Mouse (Mus musculus) heart, embryonic 15.5 days (tissue): ENCODE results near the gene Exosc8. TPM values are rescaled to one million over a fixed set of nuclear protein-coding genes. Genes with fewer than 3 reads are reported as not detected.
A peak's percentile ranks its signal among the peaks of the same experiment; 100 is the strongest.
"Not testable (repeated sequence)": the region's sequence is repeated elsewhere in the genome, so short reads cannot be mapped to it uniquely, and the experiment has no call there.

Experiments used
- ATAC-seq: fragments of 200-750 bp; cut with Nextera tagmentation; replicated peaks from 2 replicates; pipeline ENCODE4 v1.8.0; 2017; ENCODE audit warnings: low read depth, moderate TSS enrichment; ENCODE audit not compliant: insufficient number of reproducible peaks, insufficient read depth, low FRiP score
- H3K27ac ChIP-seq: fragments of 300-500 bp; sonication (generic); 2 replicates; pipeline ENCODE4 v1.5.1; 2015; ENCODE audit warnings: mild to moderate bottlenecking, inconsistent platforms
- H3K27me3 ChIP-seq: fragments of 300-500 bp; sonication (generic); 2 replicates; pipeline ENCODE4 v1.6.1; 2015; ENCODE audit warnings: inconsistent platforms
- H3K36me3 ChIP-seq: fragments of 300-500 bp; sonication (generic); 2 replicates; pipeline ENCODE4 v1.6.1; 2015; ENCODE audit warnings: mild to moderate bottlenecking, inconsistent platforms
- H3K4me1 ChIP-seq: fragments of 300-500 bp; sonication (generic); replicated peaks from 2 replicates; pipeline ENCODE4 v1.6.1; 2015; ENCODE audit warnings: inconsistent platforms
- H3K4me2 ChIP-seq: fragments of 300-500 bp; sonication (generic); 2 replicates; pipeline ENCODE4 v1.6.1; 2015; ENCODE audit warnings: inconsistent platforms, mild to moderate bottlenecking, moderate library complexity
- H3K4me3 ChIP-seq: fragments of 300-500 bp; sonication (generic); 2 replicates; pipeline ENCODE4 v1.5.1; 2015; ENCODE audit warnings: mild to moderate bottlenecking, inconsistent platforms
- H3K9ac ChIP-seq: fragments of 300-500 bp; sonication (generic); 2 replicates; pipeline ENCODE4 v1.6.1; 2015; ENCODE audit warnings: mild to moderate bottlenecking, inconsistent platforms
- H3K9me3 ChIP-seq: fragments of 300-500 bp; sonication (generic); replicated peaks from 2 replicates; pipeline ENCODE4 v1.6.1; 2016; ENCODE audit warnings: inconsistent platforms
- WGBS: fragments of 180-500 bp; shearing (Covaris S2); methylation state at CpG from one replicate; pipeline ENCODE4 v1.1.7; 2015; ENCODE audit warnings: mixed read lengths; 5-methylcytosine and 5-hydroxymethylcytosine counted together
- polyA plus RNA-seq: library from polyadenylated mRNA; unstranded; fragments of >200 nt; fragmentation: Nextera tagmentation; extraction: Ambion mirVana; gene quantifications from 2 replicates; pipeline ENCODE4 v1.2.1, GENCODE M21; 2015

Gene Exosc8
- polyA plus RNA-seq, 1 experiment from 2014 or later: 61.5 TPM

DNA sequence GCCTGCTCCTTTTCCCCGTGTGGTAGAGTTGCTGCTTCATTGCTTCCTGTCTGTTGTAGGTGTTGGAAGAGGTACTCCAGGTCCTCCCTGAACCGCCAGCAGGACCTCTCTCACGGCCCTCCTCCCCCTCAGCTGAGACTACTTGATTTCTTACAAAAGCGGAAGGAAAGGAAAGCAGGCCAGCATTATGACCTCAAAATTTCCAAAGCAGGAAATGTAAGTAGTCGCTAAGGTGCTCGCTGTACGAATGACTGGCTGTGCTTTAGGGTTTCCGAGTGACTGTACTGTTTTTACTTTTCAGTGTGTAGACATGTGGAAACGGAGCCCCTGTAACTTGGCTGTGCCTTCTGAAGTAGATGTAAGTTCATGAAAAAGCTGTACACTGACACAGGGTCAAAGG, 26.2 kb downstream of the Exosc8 start:
- no peak overlapping the region for H3K4me3 ChIP-seq
- H3K4me2 ChIP-seq: no peak overlapping the region
- H3K27me3 ChIP-seq: no peaks in the 10 kb centered on the region
- no peaks in the 10 kb centered on the region for H3K4me1 ChIP-seq
- 67% methylated on average over 9 of the region's 9 CpGs for WGBS
- ATAC-seq: no peak
- H3K9me3 ChIP-seq: no peaks in the 10 kb centered on the region
- H3K36me3 ChIP-seq: peaks cover 84% of the 10 kb centered on the region
- no peak overlapping the region for H3K9ac ChIP-seq
- H3K27ac ChIP-seq: peak overlapping the region; percentile 9; the same call in 1 of the 2 replicates

DNA sequence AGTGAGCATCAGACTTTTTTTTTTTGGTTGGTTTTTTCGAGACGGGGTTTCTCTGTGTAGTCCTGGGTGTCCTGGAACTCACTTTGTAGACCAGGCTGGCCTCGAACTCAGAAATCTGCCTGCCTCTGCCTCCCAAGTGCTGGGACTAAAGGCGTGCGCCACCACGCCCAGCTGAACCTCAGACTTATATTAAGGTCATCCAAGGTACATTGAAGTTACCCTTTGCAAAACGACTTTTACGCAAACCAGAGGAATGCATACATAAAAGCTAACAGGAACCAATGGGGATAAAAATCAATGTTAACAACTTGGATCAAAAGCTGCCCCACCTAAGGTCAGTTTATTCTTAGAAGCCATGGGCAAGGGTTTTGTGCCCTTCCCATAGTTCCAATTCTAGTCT, 31.1 kb downstream of the Exosc8 start:
- H3K9ac ChIP-seq, H3K9me3 ChIP-seq, ATAC-seq, H3K27me3 ChIP-seq, H3K4me3 ChIP-seq, H3K27ac ChIP-seq, H3K4me2 ChIP-seq, H3K4me1 ChIP-seq: not testable (repeated sequence)
- 95% methylated on average over 8 of the region's 8 CpGs for WGBS
- H3K36me3 ChIP-seq: peaks cover 75% of the 10 kb centered on the region

DNA sequence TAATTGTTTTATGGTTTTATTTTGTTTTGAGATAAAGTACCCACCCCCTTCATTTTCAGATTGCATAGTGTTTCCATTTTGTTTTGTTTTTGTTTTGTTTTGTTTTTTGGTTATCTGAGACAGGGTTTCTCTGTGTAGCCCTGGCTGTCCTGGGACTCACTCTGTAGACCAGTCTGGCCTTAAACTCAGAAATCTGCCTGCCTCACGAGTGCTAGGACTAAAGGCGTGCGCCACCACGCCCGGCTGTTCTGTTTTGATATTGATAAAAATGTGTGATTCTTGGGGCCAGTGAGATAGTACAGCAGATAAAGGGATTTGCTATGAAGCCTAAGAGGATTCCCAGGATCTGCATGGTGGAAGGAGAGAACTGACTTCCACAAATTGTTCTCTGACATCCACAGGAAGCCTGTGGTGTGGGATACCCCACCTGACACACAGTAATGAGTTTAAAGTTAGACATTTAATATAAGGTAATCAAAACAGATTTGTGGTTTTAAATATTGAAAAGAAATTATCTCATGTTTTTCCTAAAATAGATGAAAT, 35.4 kb downstream of the Exosc8 start:
- peaks cover 66% of the 10 kb centered on the region for H3K36me3 ChIP-seq
- ATAC-seq: no peak
- whole genome bisulfite sequencing: 40% methylated on average over 5 of the region's 5 CpGs

DNA sequence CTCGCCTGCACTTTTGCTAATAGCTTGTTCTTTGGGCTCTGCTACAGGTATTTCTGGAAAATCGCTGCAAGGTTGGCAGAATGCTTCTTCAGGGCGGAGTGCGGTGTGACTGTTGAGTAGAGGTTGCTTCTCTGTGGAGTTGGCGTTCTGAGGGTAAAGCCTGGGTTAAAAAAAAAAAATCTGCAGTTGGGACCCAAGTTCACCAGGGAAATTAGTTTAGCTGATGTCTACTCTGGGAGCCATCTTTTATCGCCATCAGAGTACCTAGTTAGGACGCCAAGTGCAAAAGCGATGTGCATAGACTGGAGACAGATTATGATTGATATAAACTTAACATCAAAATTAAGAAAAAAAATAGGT, 42.2 kb downstream of the Exosc8 start:
- H3K4me3 ChIP-seq: peak overlapping the region; percentile 81
- peak; percentile 15; the same call in 1 of the 2 replicates for ATAC-seq

More for the DNA sequence above, 35.4 kb downstream of the Exosc8 start:
- Histone ChIP-seq H3K4me3 (no peak overlapping the region), H3K4me1 (no peaks in the 10 kb centered on the region), H3K27me3 (no peaks in the 10 kb centered on the region), H3K4me2 (no peak overlapping the region), H3K9ac (no peak overlapping the region), H3K27ac (no peak overlapping the region), H3K9me3 (no peaks in the 10 kb centered on the region)

DNA sequence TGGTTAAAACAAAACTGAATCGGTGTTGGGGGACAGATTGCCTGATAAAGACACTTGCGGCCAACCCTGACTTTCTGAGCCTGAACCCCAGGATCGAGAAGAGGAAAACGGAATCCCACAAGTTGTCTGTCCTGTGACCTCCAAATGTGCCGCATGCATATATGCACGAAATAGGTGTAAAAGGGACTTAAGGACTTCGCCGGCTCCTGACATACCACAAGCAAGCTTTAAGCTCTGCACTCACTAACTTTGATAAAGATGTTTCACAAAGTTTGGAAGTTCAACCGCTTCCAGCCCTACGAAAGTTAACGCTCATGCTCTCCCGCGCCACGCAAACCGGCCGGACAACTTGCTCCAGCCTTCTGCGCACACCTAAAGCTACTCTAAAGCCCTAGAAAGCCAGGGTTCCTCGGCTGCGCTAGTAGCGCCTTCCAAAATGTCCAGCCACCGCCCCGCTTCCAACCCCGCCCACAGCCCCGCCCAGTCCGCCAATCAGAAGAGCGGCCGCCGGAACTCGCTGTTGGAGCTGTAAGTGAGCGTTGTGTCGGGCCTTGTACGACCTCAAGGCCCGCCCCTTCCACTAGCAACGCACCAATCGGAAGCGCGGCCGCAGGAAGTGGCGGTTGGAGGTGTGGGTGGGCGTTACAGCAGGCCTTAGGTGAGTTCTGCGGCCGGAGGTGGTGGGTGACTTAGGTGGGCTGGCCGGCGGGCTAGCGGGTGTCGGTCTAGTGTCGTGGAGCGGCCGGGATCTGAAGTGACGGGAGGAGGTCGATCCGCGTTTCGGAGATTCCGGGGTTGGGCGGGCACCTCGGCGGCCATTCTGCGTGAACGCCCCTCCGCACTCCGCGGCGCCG, 42.8 kb downstream of the Exosc8 start, which contains the start of gene Supt20:
Gene Supt20, plus strand, starts transcription at position 606 of the 854 bp plus-strand sequence.
- under 1% methylated on average over 65 of the region's 65 CpGs for WGBS
- H3K4me3 ChIP-seq: peak within 1 kb of the TSS; percentile 81
- no peaks in the 10 kb centered on the region for H3K9me3 ChIP-seq
- peak within 1 kb of the TSS; percentile 91 for H3K27ac ChIP-seq
- H3K36me3 ChIP-seq: peaks cover 20% of the 10 kb centered on the region
- H3K4me1 ChIP-seq: peaks cover 3% of the 10 kb centered on the region; the same call in 1 of the 2 replicates
- ATAC-seq: peak; percentile 99
- H3K27me3 ChIP-seq: no peaks in the 10 kb centered on the region
- H3K4me2 ChIP-seq: peak within 1 kb of the TSS; percentile 63
- H3K9ac ChIP-seq: peak within 1 kb of the TSS; percentile 70

More for the DNA sequence above, 42.2 kb downstream of the Exosc8 start:
- Histone ChIP-seq H3K9me3 (no peaks in the 10 kb centered on the region), H3K27me3 (no peaks in the 10 kb centered on the region), H3K9ac (peak overlapping the region; percentile 70), H3K4me2 (peak overlapping the region; percentile 63), H3K27ac (peak overlapping the region; percentile 91), H3K4me1 (peaks cover 3% of the 10 kb centered on the region; the same call in 1 of the 2 replicates), H3K36me3 (peaks cover 23% of the 10 kb centered on the region)
- 0% methylated on average over 8 of the region's 8 CpGs for WGBS

DNA sequence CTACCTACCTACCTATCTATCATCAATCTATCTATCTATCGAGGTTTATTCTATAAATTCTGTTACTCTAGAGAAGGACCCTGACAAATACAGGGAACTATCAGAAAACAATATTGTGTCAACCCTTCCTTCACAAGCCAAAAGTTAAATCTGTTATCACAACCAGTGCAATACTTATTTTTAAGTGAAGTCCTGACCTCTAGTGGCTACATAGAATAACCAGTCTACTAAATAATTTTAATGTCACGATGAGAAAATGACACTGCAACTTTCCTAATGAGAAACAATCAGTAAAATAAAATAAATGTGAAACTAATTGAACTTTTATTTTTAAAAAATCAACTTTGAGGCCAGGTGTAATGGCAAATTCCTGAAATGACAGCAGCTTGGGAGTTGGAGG, 46.1 kb downstream of the Exosc8 start:
- WGBS: 27% methylated on average over 2 of the region's 2 CpGs

DNA sequence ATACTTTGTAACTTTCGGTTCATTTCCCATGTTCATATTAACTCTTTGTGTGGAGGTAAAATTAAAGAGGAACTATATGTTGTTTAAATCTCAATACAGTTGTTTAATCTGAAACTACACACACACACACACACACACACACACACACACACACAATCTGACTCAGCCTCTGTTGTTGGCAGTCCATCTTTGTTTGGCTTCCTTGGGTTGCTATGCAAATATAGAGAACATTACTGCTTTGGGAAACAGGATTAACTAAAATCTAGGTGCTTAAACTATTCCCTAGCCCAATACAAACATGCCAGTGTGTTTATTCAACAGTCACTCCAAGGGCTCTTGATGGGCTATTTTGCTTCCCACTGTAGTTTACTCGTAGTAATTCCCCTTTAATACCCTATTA, 47.9 kb downstream of the Exosc8 start:
- Histone ChIP-seq H3K4me3 (no peak overlapping the region), H3K27ac (no peak overlapping the region), H3K9me3 (no peaks in the 10 kb centered on the region), H3K27me3 (no peaks in the 10 kb centered on the region), H3K9ac (no peak overlapping the region), H3K36me3 (no peaks in the 10 kb centered on the region), H3K4me2 (no peak overlapping the region), H3K4me1 (no peaks in the 10 kb centered on the region)
- 64% methylated on average over 2 of the region's 2 CpGs for WGBS
- no peak for ATAC-seq

More for the DNA sequence above, 46.1 kb downstream of the Exosc8 start:
- no peak overlapping the region for H3K27ac ChIP-seq
- H3K4me1 ChIP-seq: no peaks in the 10 kb centered on the region
- no peak overlapping the region for H3K9ac ChIP-seq
- H3K36me3 ChIP-seq: no peaks in the 10 kb centered on the region
- no peak overlapping the region for H3K4me2 ChIP-seq
- no peak overlapping the region for H3K4me3 ChIP-seq
- H3K9me3 ChIP-seq: no peaks in the 10 kb centered on the region
- H3K27me3 ChIP-seq: no peaks in the 10 kb centered on the region
- ATAC-seq: no peak

DNA sequence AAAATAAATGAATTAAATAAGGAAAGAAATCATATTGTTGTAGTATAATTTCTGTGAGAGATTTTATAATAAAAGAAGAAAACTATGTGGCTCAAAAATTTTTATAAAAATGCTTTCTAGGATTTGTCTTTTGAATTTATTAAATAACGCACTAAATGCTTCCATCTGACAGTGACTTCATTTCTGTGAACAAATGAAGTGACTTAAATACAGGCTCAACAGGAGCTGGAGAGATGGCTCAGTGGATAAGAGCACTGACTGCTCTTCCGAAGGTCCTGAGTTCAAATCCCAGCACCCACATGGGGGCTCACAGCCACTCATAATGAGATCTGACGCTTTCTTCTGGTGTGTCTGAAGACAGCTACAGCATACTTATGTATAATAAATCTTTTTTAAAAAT, 50.0 kb downstream of the Exosc8 start:
- Histone ChIP-seq H3K9me3 (no peaks in the 10 kb centered on the region), H3K36me3 (no peaks in the 10 kb centered on the region), H3K9ac (no peak overlapping the region), H3K4me3 (no peak overlapping the region), H3K27ac (no peak overlapping the region), H3K4me2 (no peak overlapping the region), H3K4me1 (no peaks in the 10 kb centered on the region), H3K27me3 (no peaks in the 10 kb centered on the region)
- 89% methylated on average over 3 of the region's 3 CpGs for WGBS
- ATAC-seq: no peak

DNA sequence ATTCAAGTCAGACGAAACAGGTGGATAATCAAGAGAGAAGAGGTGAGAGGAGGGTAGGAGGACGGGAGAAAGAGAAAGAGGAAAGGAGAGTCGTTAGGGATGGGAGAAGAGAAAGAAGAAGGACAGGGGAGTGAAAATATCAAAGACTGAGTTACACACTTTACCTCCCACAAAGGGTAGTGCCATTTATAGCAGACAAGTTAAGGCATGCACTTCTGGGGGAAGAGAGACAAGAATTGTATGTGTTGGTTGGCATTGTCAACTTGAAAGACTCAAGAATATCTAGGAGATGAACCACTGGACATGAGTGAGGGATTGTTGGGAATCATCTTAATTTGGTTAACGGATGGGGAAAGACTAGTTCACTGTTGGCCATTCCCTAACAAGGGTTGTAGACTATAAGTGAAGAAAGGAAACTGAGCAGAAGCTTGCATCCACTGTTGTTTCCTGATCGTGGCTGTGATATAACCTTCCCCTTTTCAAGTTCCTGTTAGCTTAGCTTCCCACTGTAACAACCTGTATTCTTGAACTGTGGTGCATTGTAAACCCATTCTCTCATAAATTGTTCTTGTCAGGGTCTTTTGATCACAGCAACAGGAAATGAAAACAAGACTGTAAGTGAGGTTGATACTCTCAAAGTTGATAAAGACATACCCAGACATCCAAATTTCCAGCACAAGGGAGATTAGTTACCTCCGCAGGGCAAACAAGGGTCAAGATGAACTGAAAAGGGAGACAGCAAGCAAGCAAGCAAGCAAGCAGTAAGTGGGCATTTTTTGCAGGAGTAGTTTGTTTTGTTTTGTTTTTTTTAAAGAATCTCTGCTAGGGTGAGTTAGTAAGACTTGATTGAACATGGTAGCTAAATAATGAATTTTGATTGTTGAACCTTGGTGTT, 53.6 kb downstream of the Exosc8 start:
- 60% methylated on average over 6 of the region's 6 CpGs for WGBS
- no peaks in the 10 kb centered on the region for H3K4me1 ChIP-seq
- no peak overlapping the region for H3K9ac ChIP-seq
- no peaks in the 10 kb centered on the region for H3K27me3 ChIP-seq
- no peak overlapping the region for H3K27ac ChIP-seq
- no peaks in the 10 kb centered on the region for H3K9me3 ChIP-seq
- H3K4me2 ChIP-seq: no peak overlapping the region
- no peaks in the 10 kb centered on the region for H3K36me3 ChIP-seq
- no peak overlapping the region for H3K4me3 ChIP-seq
- ATAC-seq: no peak
